Mouse (Mus musculus) hindbrain, postnatal 0 days (tissue): ENCODE measurements around the gene Ctsa. TPM values are rescaled to one million over a fixed set of nuclear protein-coding genes. Genes with fewer than 3 reads are reported as not detected.
A peak's percentile ranks its signal among the peaks of the same experiment; 100 is the strongest.

Experiments used
- ATAC-seq: fragments of 200-750 bp; cut with Nextera tagmentation; 2 replicates; pipeline ENCODE4 v1.8.0; 2017; ENCODE audit warnings: mild to moderate bottlenecking, moderate TSS enrichment, moderate library complexity
- DNase-seq: peaks from one replicate; pipeline ENCODE4 v3.0.0-alpha.2; 2015; ENCODE audit warnings: low spot score
- H3K27ac ChIP-seq: fragments of 300-500 bp; sonication (generic); 2 replicates; pipeline ENCODE4 v1.5.1; 2014; ENCODE audit warnings: mild to moderate bottlenecking
- H3K27me3 ChIP-seq: fragments of 300-500 bp; sonication (generic); 2 replicates; pipeline ENCODE4 v1.6.1; 2014; ENCODE audit warnings: low read length, mixed read lengths; ENCODE audit not compliant: insufficient read depth
- H3K36me3 ChIP-seq: fragments of 300-500 bp; sonication (generic); 2 replicates; pipeline ENCODE4 v1.6.1; 2014; ENCODE audit warnings: low read length, mixed read lengths; ENCODE audit not compliant: insufficient read depth
- H3K4me1 ChIP-seq: fragments of 300-500 bp; sonication (generic); 2 replicates; pipeline ENCODE4 v1.6.1; 2014; ENCODE audit warnings: antibody characterized with exemption, low read length, mixed read lengths; ENCODE audit not compliant: insufficient read depth
- H3K4me2 ChIP-seq: fragments of 300-500 bp; sonication (generic); 2 replicates; pipeline ENCODE4 v1.6.1; 2014; ENCODE audit warnings: low read depth, mild to moderate bottlenecking, low read length, moderate library complexity, mixed read lengths
- H3K4me3 ChIP-seq: fragments of 300-500 bp; sonication (generic); 2 replicates; pipeline ENCODE4 v1.5.1; 2014; ENCODE audit warnings: low read length
- H3K9ac ChIP-seq: fragments of 300-500 bp; sonication (generic); replicated peaks from 2 replicates; pipeline ENCODE4 v1.6.1; 2014; ENCODE audit warnings: mild to moderate bottlenecking, low read length, moderate library complexity, mixed read lengths
- H3K9me3 ChIP-seq: fragments of 300-500 bp; sonication (generic); 2 replicates; pipeline ENCODE4 v1.6.1; 2016; ENCODE audit warnings: low read length, mixed read lengths
- CTCF ChIP-seq: IDR thresholded peaks from 2 replicates; pipeline ENCODE4 v1.5.1; 2016; ENCODE audit warnings: antibody characterized with exemption, control low read depth, low read depth
- WGBS: fragments of 180-500 bp; shearing (Covaris S2); extraction: QIAGEN DNeasy Blood & Tissue Kit; methylation state at CpG from one replicate; pipeline ENCODE4 v1.1.7; 2014; 5-methylcytosine and 5-hydroxymethylcytosine counted together
- polyA plus RNA-seq: library from polyadenylated mRNA; unstranded; fragments of >200 nt; fragmentation: Nextera tagmentation; extraction: Ambion mirVana; gene quantifications from 2 replicates; pipeline ENCODE4 v1.2.1, GENCODE M21; 2015
- total RNA-seq: library from RNA; depleted of rRNA; stranded (reverse); fragments of >200 nt; gene quantifications from 2 replicates; pipeline ENCODE4 v1.2.3, GENCODE M21; 2014

Ctsa gene
- total and polyA plus RNA-seq, 2 experiments from 2014 or later = 112 to 135 TPM

DNA sequence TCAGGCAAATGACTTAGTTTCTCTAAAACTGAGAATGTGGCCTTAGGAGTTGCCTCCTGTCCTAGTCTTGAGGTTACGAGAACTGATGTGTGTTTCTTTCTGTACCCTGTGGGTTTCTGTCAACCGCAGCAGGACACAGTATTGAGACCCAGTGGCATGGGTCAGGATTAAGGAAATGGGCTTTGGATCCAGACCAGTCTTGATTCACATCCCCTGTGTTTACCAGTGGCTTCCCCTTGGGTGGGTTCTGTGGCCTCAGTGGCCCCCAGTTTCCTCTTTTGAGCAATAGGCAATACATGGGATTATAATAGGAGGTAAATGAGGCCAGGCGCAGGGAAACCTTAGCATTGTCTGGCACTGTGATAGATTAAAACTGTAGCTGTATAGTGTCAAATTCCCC is 45.6 kb upstream of the Ctsa start:
- no peak for TF ChIP-seq CTCF
- H3K36me3 ChIP-seq = peaks cover 11% of the 10 kb centered on the region; the same call in 1 of the 2 replicates
- peak overlapping the region; percentile 92; the same call in 1 of the 2 replicates for H3K9ac ChIP-seq
- H3K4me2 ChIP-seq = peak overlapping the region; percentile 93
- no peak for DNase-seq
- H3K4me1 ChIP-seq = no peaks in the 10 kb centered on the region; the same call in 1 of the 2 replicates
- H3K27me3 ChIP-seq = no peaks in the 10 kb centered on the region
- ATAC-seq = no peak
- H3K9me3 ChIP-seq = no peaks in the 10 kb centered on the region
- 79% methylated on average over 3 of the region's 3 CpGs for WGBS
- H3K27ac ChIP-seq = peak overlapping the region; percentile 89; the same call in 1 of the 2 replicates
- peak overlapping the region; percentile 75 for H3K4me3 ChIP-seq

- H3K4me1 ChIP-seq = no peaks in the 10 kb centered on the region; the same call in 1 of the 2 replicates
Measured at GRCm38 (mm10) chr2:164787779-164788178, 44.9 kb upstream of the Ctsa start.

GRCm38 (mm10) chr2:164788411-164788810 is 44.3 kb upstream of the Ctsa start:
- no peak overlapping the region for H3K4me2 ChIP-seq
- no peaks in the 10 kb centered on the region for H3K27me3 ChIP-seq
- H3K9ac ChIP-seq = no peak overlapping the region
- no peak overlapping the region for H3K27ac ChIP-seq
- H3K36me3 ChIP-seq = peaks cover 21% of the 10 kb centered on the region; the same call in 1 of the 2 replicates
- no peak for ATAC-seq
- no peak for DNase-seq
- 77% methylated on average over 4 of the region's 4 CpGs for WGBS
- no peaks in the 10 kb centered on the region; the same call in 1 of the 2 replicates for H3K4me1 ChIP-seq
- no peaks in the 10 kb centered on the region for H3K9me3 ChIP-seq
- no peak overlapping the region for H3K4me3 ChIP-seq
- TF ChIP-seq CTCF = no peak

More at GRCm38 (mm10) chr2:164787779-164788178, 44.9 kb upstream of the Ctsa start:
- WGBS = 79% methylated on average over 10 of the region's 10 CpGs
- no peak for ATAC-seq
- DNase-seq = no peak
- Histone ChIP-seq H3K36me3 (peaks cover 18% of the 10 kb centered on the region; the same call in 1 of the 2 replicates), H3K4me2 (peak overlapping the region; percentile 93), H3K9me3 (no peaks in the 10 kb centered on the region), H3K27ac (no peak overlapping the region), H3K4me3 (no peak overlapping the region), H3K27me3 (no peaks in the 10 kb centered on the region), H3K9ac (no peak overlapping the region)
- TF ChIP-seq CTCF = no peak

DNA sequence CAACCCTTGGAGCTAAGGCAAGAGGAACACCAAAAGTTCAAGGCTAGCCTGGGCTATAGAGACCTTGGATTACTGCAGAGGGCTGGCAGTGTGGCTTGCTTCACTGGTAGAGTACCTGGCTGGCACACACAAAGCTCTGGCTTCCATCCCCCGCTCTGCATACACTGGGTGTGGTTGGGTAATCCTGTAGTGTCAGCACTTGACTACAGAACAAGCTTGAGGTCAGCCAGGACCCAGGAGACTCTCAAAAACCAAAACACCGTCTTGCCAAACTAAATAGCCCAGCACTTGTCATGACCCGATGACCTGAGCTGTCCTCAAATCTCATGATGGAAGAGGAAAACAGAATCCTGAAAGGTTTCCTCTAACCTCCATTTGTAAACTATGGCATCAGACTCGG is 42.2 kb upstream of the Ctsa start:
- Histone ChIP-seq H3K27ac (no peak overlapping the region), H3K4me2 (no peak overlapping the region), H3K9me3 (no peaks in the 10 kb centered on the region), H3K9ac (no peak overlapping the region), H3K4me1 (no peaks in the 10 kb centered on the region; the same call in 1 of the 2 replicates), H3K36me3 (peaks cover 28% of the 10 kb centered on the region; the same call in 1 of the 2 replicates), H3K27me3 (no peaks in the 10 kb centered on the region), H3K4me3 (no peak overlapping the region)
- DNase-seq (no peak), ATAC-seq (no peak)
- no peak for TF ChIP-seq CTCF
- WGBS = 88% methylated on average over 4 of the region's 4 CpGs

DNA sequence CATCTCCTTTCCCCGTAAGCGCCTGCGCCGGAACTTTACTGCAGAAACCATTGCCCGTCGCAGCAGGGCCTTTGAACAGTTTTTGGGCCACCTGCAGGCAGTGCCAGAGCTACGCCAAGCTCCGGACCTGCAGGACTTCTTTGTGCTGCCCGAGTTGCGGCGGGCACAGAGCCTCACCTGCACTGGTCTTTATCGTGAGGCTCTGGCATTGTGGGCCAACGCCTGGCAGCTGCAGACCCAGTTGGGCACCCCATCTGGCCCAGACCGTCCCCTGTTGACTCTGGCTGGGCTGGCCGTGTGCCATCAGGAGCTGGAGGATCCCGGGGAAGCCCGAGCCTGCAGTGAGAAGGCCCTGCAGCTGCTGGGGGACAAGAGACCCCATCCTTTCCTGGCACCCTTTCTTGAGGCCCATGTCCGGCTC is 40.8 kb upstream of the Ctsa start:
- 78% methylated on average over 18 of the region's 18 CpGs for WGBS
- no peak overlapping the region for H3K27ac ChIP-seq

DNA sequence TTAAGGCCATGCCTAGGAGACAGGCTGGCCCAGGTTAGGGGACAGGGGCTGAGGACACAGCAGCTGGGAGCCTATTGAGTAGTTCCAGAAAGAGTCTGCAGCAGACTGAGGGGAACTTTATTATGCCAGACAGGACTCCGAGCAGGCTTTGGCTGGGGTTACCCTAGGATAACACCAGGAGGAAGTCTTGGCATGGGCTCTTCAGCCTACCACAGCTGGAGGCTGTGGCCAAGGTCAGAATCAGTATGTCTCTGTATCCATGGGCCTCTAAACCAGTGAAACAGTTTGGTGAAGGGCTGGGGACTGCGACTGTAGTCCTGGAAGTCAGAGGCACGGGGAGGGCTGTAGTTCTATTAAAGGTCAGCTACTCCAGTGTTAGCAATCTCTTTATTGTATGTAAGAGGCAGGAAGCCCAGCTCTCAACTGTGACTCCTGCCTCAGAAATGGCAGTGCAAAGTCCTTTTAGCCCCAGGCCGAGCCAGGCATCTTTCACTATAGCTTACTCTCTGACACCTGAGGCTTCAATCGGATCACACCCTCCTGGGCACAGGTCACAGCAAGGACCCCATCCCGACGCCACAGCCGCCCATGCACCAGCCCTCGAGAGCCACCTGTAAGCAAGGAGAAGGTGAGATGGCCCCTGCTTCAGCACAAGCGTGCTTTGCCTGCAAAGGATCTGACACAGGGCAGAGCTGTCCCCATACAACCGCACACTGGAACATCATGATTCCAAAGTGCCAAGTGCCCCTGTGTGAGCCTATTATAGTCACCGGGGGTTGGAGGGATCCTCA is 40.1 kb upstream of the Ctsa start:
- Histone ChIP-seq H3K9ac (no peak overlapping the region), H3K36me3 (peaks cover 36% of the 10 kb centered on the region; the same call in 1 of the 2 replicates), H3K4me1 (no peaks in the 10 kb centered on the region), H3K4me3 (no peak overlapping the region), H3K9me3 (no peaks in the 10 kb centered on the region), H3K4me2 (no peak overlapping the region), H3K27me3 (no peaks in the 10 kb centered on the region), H3K27ac (no peak overlapping the region; the same call in 1 of the 2 replicates)
- no peak for TF ChIP-seq CTCF
- no peak; the same call in 1 of the 2 replicates for ATAC-seq
- no peak for DNase-seq
- WGBS = 88% methylated on average over 12 of the region's 12 CpGs

More for the DNA sequence above, 40.8 kb upstream of the Ctsa start:
- DNase-seq (no peak), ATAC-seq (no peak)
- Histone ChIP-seq H3K4me3 (no peak overlapping the region), H3K4me1 (no peaks in the 10 kb centered on the region; the same call in 1 of the 2 replicates), H3K27me3 (no peaks in the 10 kb centered on the region), H3K36me3 (peaks cover 33% of the 10 kb centered on the region; the same call in 1 of the 2 replicates), H3K4me2 (no peak overlapping the region), H3K9ac (no peak overlapping the region), H3K9me3 (no peaks in the 10 kb centered on the region)
- TF ChIP-seq CTCF = no peak

DNA sequence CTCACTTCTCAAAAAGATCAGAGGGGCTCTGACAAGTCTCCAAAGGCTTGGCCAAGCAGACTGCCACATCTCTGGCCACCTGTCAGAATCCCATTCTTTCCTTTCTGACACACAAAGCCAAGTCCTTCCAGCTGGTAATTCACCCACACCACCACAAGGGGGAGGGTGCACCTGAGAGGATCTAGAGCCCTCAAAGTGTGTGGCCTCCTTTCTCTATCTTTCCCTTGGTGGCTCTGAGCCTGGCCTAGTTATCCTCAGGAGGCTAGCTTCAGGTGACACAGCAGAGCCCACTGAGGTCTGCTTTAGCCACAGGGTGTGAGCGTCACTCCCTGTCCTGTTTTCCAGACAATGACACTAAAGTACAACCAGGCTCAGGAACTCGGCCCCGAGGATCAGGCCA is 39.4 kb upstream of the Ctsa start:
- Histone ChIP-seq H3K27ac (peak overlapping the region; percentile 22; the same call in 1 of the 2 replicates), H3K9me3 (no peaks in the 10 kb centered on the region), H3K4me2 (no peak overlapping the region), H3K4me3 (no peak overlapping the region), H3K27me3 (no peaks in the 10 kb centered on the region), H3K4me1 (no peaks in the 10 kb centered on the region), H3K9ac (no peak overlapping the region), H3K36me3 (peaks cover 40% of the 10 kb centered on the region; the same call in 1 of the 2 replicates)
- DNase-seq (peak; percentile 64), ATAC-seq (peak; percentile 13; the same call in 1 of the 2 replicates)
- TF ChIP-seq CTCF = peak; percentile 78
- WGBS = 79% methylated on average over 3 of the region's 3 CpGs
